Mouse (Mus musculus) liver, embryonic 12.5 days (tissue): ENCODE measurements around the gene Fam229b. TPM values are rescaled to one million over a fixed set of nuclear protein-coding genes. Genes with fewer than 3 reads are reported as not detected.

Experiments
- ATAC-seq: fragments of 200-750 bp; cut with Nextera tagmentation; 2 replicates; pipeline ENCODE4 v1.8.0; 2017; ENCODE audit warnings: moderate number of reproducible peaks, mild to moderate bottlenecking, moderate library complexity
- H3K27ac ChIP-seq: fragments of 300-500 bp; sonication (generic); 2 replicates; pipeline ENCODE4 v1.5.1; 2016; ENCODE audit warnings: mild to moderate bottlenecking
- H3K27me3 ChIP-seq: fragments of 300-500 bp; sonication (generic); replicated peaks from 2 replicates; pipeline ENCODE4 v1.6.1; 2016; ENCODE audit warnings: mild to moderate bottlenecking, moderate library complexity
- H3K36me3 ChIP-seq: fragments of 300-500 bp; sonication (generic); 2 replicates; pipeline ENCODE4 v1.6.1; 2016; ENCODE audit warnings: mild to moderate bottlenecking, moderate library complexity
- H3K4me1 ChIP-seq: fragments of 300-500 bp; sonication (generic); 2 replicates; pipeline ENCODE4 v1.6.1; 2016
- H3K4me2 ChIP-seq: fragments of 300-500 bp; sonication (generic); 2 replicates; pipeline ENCODE4 v1.6.1; 2016; ENCODE audit warnings: mild to moderate bottlenecking, moderate library complexity
- H3K4me3 ChIP-seq: fragments of 300-500 bp; sonication (generic); 2 replicates; pipeline ENCODE4 v1.5.1; 2016; ENCODE audit warnings: mild to moderate bottlenecking, moderate library complexity
- H3K9ac ChIP-seq: fragments of 300-500 bp; sonication (generic); 2 replicates; pipeline ENCODE4 v1.6.1; 2016; ENCODE audit warnings: mild to moderate bottlenecking, moderate library complexity
- H3K9me3 ChIP-seq: fragments of 300-500 bp; sonication (generic); replicated peaks from 2 replicates; pipeline ENCODE4 v1.6.1; 2016; ENCODE audit warnings: mild to moderate bottlenecking, moderate library complexity
- WGBS: fragments of 180-500 bp; shearing (Covaris S2); methylation state at CpG from one replicate; pipeline ENCODE4 v1.1.7; 2016; ENCODE audit not compliant: insufficient replicate concordance; 5-methylcytosine and 5-hydroxymethylcytosine counted together
- polyA plus RNA-seq: library from polyadenylated mRNA; unstranded; fragments of >200 nt; fragmentation: Nextera tagmentation; extraction: Ambion mirVana; gene quantifications from 2 replicates; pipeline ENCODE4 v1.2.1, GENCODE M21; 2016

Fam229b gene
- polyA plus RNA-seq: 1.6 and 1.9 TPM in 2 replicates

DNA sequence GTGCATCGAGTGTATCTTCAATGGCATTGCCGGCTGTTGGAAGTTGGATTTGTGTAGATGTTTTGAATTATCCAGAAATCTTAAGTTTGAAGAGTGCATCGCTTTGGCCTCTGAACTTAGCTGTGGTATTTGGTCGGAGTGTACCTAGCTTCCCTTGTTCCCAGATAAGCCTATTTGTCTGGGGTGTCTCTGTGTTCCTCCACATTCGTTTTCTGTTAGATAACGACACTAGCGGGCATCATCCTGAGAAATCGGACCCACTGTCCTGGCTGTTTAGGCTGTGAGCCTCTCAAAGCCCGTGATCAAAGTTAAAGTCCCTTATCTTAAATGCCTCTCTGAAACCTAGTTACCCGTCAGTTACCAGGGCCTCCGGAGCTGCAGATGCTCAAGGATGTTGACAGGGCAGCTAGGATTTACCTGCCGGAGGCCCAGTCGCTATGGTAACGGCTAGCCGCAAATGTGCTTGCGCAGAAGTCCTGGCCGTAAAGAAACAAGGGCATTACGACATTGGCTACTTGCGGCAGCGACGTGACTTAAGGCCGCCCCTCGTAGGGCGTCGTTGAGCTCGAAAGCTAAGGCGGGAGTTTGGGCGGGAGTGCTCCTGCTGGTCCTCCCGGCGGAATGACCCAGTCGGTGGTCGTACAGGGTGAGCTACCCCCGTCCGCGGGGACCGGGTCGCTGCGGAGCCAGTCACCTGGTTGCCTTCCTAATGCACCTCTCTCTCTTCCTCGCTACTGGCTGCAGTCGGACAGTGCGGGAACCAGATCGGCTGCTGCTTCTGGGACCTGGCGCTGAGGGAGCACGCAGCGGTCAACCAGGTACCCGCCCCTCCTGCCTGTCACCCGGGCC is at the start of gene Fam229b, which contains the start of gene Tube1:
Fam229b (minus strand) TSS at position 453 of the 849 bp plus-strand sequence.
Tube1 (plus strand) TSS at position 515 of the 849 bp plus-strand sequence.
- H3K4me2 ChIP-seq: peak within 1 kb of the TSS; percentile 84
- peak within 1 kb of the TSS; percentile 78 for H3K9ac ChIP-seq
- H3K9me3 ChIP-seq: no peaks in the 10 kb centered on the region
- 4% methylated on average over 47 of the region's 47 CpGs for WGBS
- peak; percentile 84 for ATAC-seq
- peak within 1 kb of the TSS; percentile 62; the same call in 1 of the 2 replicates for H3K27ac ChIP-seq
- H3K4me1 ChIP-seq: peaks cover 13% of the 10 kb centered on the region
- H3K36me3 ChIP-seq: peaks cover 17% of the 10 kb centered on the region
- no peaks in the 10 kb centered on the region for H3K27me3 ChIP-seq
- peak within 1 kb of the TSS; percentile 75 for H3K4me3 ChIP-seq

DNA sequence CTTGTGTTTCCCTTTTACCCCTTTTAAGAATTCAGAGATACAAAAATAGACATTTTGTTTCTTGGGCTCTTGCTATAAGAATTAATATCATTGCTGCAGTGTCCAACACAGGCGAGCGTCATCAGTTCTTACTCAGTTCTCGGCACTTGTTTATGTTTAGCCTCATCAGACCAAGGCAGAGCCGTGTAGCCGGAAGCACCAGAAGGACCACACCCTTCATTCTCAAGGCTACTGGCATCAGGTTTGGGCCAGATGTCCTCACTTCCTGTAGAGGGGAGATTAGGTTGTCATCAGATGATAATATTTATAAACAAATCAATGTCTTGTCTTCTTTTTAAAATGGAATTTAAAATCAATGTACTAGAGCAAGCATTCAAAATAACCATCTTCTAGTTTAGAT is 43.3 kb upstream of the Fam229b start:
- H3K27ac ChIP-seq: no peak overlapping the region
- H3K4me3 ChIP-seq: no peak overlapping the region
- H3K27me3 ChIP-seq: 0 out of 2 replicates have a peak, but pooled peaks cover 10% of the 10 kb centered on the region
- 46% methylated on average over 5 of the region's 5 CpGs for WGBS
- H3K36me3 ChIP-seq: no peaks in the 10 kb centered on the region
- no peak overlapping the region for H3K9ac ChIP-seq
- H3K4me1 ChIP-seq: peaks cover 7% of the 10 kb centered on the region
- ATAC-seq: no peak
- H3K9me3 ChIP-seq: no peaks in the 10 kb centered on the region; the same call in 1 of the 2 replicates
- no peak overlapping the region for H3K4me2 ChIP-seq

GRCm38 (mm10) chr10:39173077-39173476 is 39.4 kb upstream of the Fam229b start:
- WGBS: 32% methylated on average over 13 of the region's 13 CpGs
- Histone ChIP-seq H3K9me3 (no peaks in the 10 kb centered on the region; the same call in 1 of the 2 replicates), H3K4me3 (no peak overlapping the region), H3K36me3 (no peaks in the 10 kb centered on the region), H3K9ac (no peak overlapping the region), H3K27me3 (peaks cover 21% of the 10 kb centered on the region; the same call in 1 of the 2 replicates), H3K4me2 (peak overlapping the region; percentile 34), H3K4me1 (peaks cover 22% of the 10 kb centered on the region), H3K27ac (no peak overlapping the region)
- ATAC-seq: no peak

DNA sequence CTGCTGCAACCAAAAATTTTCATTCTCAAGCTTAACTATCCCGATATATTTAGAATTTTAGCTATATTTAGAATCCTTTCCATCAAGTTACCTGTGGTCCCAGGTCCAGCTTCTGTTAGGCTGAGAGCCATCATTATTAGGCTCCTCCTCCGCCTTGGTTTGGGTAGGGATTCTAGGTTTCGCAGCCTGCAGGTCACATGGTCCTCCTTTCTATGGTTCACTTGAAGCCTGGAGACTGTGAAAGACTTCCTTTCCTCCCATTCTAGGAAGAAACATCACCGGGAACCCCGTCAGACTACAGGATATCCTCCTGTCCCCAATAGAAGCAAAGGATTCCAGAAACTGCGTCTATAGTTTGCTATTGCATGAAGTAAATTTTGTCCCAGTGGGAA is 38.8 kb upstream of the Fam229b start:
- no peaks in the 10 kb centered on the region for H3K36me3 ChIP-seq
- H3K9ac ChIP-seq: no peak overlapping the region

DNA sequence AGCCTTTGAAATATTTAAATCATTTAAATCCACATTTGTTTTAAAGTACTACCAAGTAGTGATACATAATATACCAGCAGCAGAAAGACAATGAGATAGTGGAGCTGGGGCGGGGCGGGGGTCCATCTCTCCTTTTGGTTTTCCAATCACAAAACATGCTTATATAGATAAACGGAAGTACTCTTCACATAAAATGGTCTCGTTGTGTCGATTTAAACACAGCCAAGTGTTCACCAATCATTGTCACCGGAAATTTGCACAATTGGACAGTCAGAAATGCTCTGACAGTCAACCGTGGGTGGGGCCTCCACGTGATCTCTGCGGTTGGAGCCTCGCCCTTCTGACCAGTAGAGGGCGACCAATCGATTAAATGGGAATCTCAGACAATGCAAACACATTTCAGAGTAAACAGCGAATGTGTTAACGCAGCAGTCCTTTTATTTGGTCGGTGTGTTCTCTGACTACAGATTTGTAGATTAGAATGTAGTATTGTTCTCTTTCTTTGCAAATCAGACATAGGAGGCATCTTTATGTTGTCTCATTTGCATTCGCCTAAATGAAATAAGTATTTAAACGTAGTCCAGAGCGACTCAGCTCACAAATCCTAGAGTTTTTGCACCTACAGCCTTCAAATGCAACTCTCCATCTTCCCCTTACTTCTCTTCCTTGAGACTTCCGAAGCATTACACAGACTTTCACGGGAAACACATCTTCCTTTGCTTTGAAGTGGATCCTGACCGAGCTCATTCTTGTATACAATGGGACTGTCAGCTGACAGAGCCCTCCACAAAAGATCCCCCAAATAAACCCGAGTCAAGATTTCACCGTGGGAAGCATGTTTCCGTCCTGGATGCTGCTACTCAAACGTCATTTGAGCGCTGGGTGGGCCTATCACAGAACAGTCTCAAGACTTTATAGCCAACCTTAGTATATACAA is 38.2 kb upstream of the Fam229b start:
- Histone ChIP-seq H3K27ac (peak overlapping the region; percentile 21; the same call in 1 of the 2 replicates), H3K36me3 (no peaks in the 10 kb centered on the region), H3K4me1 (peaks cover 22% of the 10 kb centered on the region), H3K9me3 (no peaks in the 10 kb centered on the region), H3K27me3 (peaks cover 33% of the 10 kb centered on the region), H3K9ac (no peak overlapping the region), H3K4me2 (peak overlapping the region; percentile 75), H3K4me3 (peak overlapping the region; percentile 55)
- ATAC-seq: peak; percentile 50
- 19% methylated on average over 26 of the region's 26 CpGs for WGBS

More for the DNA sequence above, 38.8 kb upstream of the Fam229b start:
- Histone ChIP-seq H3K27me3 (peaks cover 26% of the 10 kb centered on the region), H3K4me3 (no peak overlapping the region), H3K4me2 (peak overlapping the region; percentile 34; the same call in 1 of the 2 replicates), H3K4me1 (peaks cover 22% of the 10 kb centered on the region), H3K9me3 (no peaks in the 10 kb centered on the region), H3K27ac (no peak overlapping the region)
- ATAC-seq: no peak
- 53% methylated on average over 6 of the region's 6 CpGs for WGBS

DNA sequence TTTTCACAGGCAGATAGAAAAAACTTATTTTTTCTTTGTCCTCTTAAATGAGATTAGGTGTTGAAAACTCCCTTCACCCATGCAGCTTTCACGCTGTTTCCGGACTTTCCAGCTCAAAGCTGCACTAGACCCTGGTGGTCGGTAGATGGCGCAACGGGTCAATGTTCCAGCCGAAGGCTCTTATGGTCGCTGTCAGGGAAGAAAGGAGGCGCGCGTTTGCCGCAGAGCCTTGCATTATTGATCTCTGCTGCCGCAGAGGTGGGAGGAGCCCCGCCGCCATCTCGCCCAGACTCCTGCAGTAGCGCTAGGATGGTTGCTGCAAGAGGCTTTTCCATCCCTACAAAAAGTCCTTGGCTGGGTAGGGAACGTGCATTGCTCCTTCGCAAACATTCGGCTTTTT is 37.4 kb upstream of the Fam229b start:
- Histone ChIP-seq H3K36me3 (no peaks in the 10 kb centered on the region), H3K4me3 (peak overlapping the region; percentile 55), H3K4me2 (peak overlapping the region; percentile 75), H3K4me1 (peaks cover 22% of the 10 kb centered on the region), H3K9me3 (no peaks in the 10 kb centered on the region), H3K9ac (no peak overlapping the region), H3K27ac (peak overlapping the region; percentile 21; the same call in 1 of the 2 replicates), H3K27me3 (peaks cover 40% of the 10 kb centered on the region)
- peak; percentile 81 for ATAC-seq
- under 1% methylated on average over 19 of the region's 19 CpGs for WGBS

GRCm38 (mm10) chr10:39170706-39171105 is 37.0 kb upstream of the Fam229b start:
- H3K9ac ChIP-seq: no peak overlapping the region
- WGBS: 13% methylated on average over 6 of the region's 6 CpGs
- H3K4me1 ChIP-seq: peaks cover 22% of the 10 kb centered on the region
- H3K27me3 ChIP-seq: peaks cover 43% of the 10 kb centered on the region
- no peaks in the 10 kb centered on the region for H3K36me3 ChIP-seq
- H3K4me2 ChIP-seq: peak overlapping the region; percentile 75
- no peak overlapping the region for H3K27ac ChIP-seq
- peak overlapping the region; percentile 55; the same call in 1 of the 2 replicates for H3K4me3 ChIP-seq
- no peak for ATAC-seq
- H3K9me3 ChIP-seq: no peaks in the 10 kb centered on the region

- Histone ChIP-seq H3K9ac (no peak overlapping the region), H3K36me3 (no peaks in the 10 kb centered on the region), H3K9me3 (no peaks in the 10 kb centered on the region), H3K4me2 (peak overlapping the region; percentile 75; the same call in 1 of the 2 replicates), H3K27ac (no peak overlapping the region), H3K4me3 (no peak overlapping the region), H3K4me1 (peaks cover 22% of the 10 kb centered on the region), H3K27me3 (peaks cover 48% of the 10 kb centered on the region)
- 12% methylated on average over 8 of the region's 8 CpGs for WGBS
- ATAC-seq: no peak
Measured at GRCm38 (mm10) chr10:39170181-39170580, 36.5 kb upstream of the Fam229b start.

GRCm38 (mm10) chr10:39169642-39170041 is 35.9 kb upstream of the Fam229b start:
- Histone ChIP-seq H3K4me1 (peaks cover 22% of the 10 kb centered on the region), H3K9ac (no peak overlapping the region), H3K27me3 (peaks cover 48% of the 10 kb centered on the region), H3K27ac (no peak overlapping the region), H3K4me3 (no peak overlapping the region), H3K9me3 (no peaks in the 10 kb centered on the region), H3K36me3 (no peaks in the 10 kb centered on the region), H3K4me2 (no peak overlapping the region)
- 40% methylated on average over 9 of the region's 9 CpGs for WGBS
- ATAC-seq: no peak

DNA sequence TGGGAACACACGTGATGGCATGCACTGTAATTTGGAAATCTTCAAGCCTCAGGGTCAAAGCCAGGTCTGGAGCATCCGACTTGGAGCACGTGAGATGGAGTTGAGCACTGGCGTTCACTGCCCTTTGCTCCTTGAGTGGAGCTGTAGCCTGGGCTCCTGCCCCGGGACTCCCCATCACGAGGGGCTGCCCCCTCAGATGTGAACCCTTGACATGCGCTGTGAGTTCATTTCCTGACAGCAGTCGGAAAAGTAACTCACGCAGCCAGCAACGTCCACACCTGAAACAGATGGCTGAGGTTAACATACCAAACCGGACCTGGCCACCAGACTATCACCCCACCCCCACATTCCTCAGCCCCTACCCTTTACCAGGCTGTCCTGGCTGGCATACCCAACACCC is 33.9 kb upstream of the Fam229b start:
- no peak overlapping the region for H3K4me3 ChIP-seq
- no peaks in the 10 kb centered on the region for H3K36me3 ChIP-seq
- no peaks in the 10 kb centered on the region for H3K9me3 ChIP-seq
- no peak overlapping the region for H3K27ac ChIP-seq
- no peak overlapping the region for H3K4me2 ChIP-seq
- 68% methylated on average over 11 of the region's 11 CpGs for WGBS
- H3K27me3 ChIP-seq: peaks cover 55% of the 10 kb centered on the region
- H3K9ac ChIP-seq: no peak overlapping the region
- no peak for ATAC-seq
- peaks cover 22% of the 10 kb centered on the region for H3K4me1 ChIP-seq

DNA sequence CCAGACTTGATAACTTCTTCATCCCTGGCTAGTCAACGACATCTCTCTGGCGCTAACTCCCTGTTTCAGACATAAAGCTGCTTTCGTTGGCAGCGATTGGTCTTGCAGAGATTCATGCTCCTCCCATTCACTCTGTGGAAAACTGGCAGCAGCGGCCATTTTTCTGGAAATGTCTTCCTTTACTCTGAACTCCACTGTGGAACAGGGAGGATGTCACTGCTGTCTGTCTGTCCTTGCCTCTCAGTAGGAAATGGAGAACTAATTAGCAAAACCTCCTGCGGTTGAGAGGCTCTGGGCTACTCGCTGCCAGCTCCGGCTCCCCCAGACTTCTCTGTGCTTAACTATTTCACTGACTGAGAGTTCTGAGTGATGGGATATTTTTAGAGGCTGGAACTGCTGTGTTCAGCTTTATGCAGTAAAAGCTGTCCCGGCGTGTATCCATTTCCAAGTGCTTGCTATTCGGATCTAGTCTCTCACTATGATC is 32.0 kb upstream of the Fam229b start:
- H3K9ac ChIP-seq: no peak overlapping the region
- no peaks in the 10 kb centered on the region for H3K9me3 ChIP-seq
- H3K4me2 ChIP-seq: peak overlapping the region; percentile 19; the same call in 1 of the 2 replicates
- H3K27me3 ChIP-seq: peaks cover 55% of the 10 kb centered on the region
- ATAC-seq: no peak
- peaks cover 3% of the 10 kb centered on the region for H3K4me1 ChIP-seq
- WGBS: 29% methylated on average over 11 of the region's 11 CpGs
- no peak overlapping the region for H3K27ac ChIP-seq
- H3K4me3 ChIP-seq: no peak overlapping the region
- H3K36me3 ChIP-seq: no peaks in the 10 kb centered on the region
